Mouse (Mus musculus) ZHBTc4 (cell line): Measurements from ENCODE around the gene Tuba1b.
A peak's percentile ranks its signal among the peaks of the same experiment; 100 is the strongest.
"Not testable (repeated sequence)": the region's sequence is repeated elsewhere in the genome, so short reads cannot be mapped to it uniquely, and the experiment has no call there.

Experiments
- DNase-seq: peaks from one replicate; pipeline ENCODE4 v3.0.0-alpha.2; 2011; ENCODE audit warnings: low read depth, low spot score

Tuba1b gene

DNA sequence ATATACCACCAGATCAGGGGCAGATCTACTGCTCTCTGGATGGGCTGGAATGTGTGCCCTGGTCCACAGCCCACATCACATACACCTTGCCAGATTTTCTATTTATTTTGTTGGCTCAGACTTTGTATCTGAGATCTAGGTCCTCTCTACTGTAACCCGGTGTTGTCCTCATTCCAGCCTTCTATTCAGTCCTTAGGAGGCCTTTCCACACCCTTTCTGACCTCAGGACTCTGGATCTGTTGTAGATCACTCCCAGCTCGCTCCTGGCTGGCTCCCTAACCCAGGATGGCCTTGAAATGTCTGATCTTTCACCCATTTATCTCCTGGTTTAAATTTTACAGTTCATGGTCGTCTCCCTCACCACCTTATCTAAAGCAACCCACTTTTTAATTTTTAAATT lies 9.7 kb downstream of the Tuba1b start:
- no peak for DNase-seq

DNA sequence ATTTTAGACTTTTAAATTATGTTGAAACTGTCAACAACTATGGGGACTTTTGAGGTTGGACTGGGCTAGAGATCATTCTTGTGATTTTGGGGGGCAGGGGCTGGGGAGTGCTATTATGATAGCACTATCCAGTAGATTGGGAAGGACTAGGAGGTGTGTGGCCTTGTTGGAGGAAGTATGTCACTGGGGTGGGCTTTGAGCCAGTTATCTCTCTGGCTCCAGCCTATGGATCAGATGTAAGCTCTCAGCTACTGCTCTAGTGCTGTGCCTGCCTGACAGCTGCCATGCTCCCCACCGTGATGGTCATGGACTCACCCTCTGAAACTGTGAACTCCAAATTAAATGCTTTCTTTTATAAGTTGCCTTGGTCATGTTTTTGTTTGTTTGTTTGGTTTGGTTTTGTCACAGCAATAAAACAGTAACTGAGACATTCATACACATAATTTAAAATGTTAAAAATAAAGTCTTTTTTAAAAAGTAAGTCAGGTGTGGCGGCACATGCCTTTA lies 11.3 kb downstream of the Tuba1b start:
- no peak for DNase-seq

DNA sequence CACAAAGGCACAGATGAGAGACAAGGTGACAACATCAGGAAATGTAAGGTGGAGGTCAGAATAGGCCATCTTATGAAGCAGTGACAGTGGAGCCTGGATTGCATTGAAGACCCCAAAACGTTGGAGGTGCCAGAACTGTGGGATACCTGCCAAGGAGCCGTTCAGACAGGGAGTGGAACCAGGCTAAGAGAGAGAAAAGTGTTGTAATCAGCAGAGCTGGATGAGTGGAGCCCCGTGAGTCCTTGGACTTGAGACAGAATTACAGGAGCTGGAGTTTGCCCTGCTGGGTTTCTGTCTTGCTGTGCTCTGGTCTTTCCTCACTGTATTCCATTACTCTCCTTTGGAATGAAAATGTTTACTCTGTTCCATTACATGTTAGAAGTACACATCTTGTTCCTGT lies 11.8 kb downstream of the Tuba1b start:
- no peak for DNase-seq

DNA sequence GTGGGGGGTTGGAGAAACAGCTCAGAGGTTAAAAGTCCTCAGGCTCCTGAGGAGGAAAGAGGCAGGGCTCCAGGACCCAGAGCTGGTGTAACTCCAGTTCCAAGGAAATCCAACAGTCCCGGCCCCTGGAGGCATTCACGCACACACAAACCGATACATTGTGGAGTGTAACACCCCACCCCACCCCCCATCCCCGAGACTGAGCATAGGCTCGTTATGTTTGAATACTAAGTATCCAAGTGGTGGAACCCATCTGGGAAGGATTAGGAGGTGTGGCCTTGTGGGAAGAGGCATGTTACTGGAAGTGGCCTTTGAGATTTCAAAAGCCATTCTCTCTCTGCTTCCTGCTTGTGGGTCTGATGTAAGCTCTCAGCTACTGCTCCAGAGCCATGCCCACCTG lies 12.9 kb downstream of the Tuba1b start:
- DNase-seq, result peak; percentile 61

DNA sequence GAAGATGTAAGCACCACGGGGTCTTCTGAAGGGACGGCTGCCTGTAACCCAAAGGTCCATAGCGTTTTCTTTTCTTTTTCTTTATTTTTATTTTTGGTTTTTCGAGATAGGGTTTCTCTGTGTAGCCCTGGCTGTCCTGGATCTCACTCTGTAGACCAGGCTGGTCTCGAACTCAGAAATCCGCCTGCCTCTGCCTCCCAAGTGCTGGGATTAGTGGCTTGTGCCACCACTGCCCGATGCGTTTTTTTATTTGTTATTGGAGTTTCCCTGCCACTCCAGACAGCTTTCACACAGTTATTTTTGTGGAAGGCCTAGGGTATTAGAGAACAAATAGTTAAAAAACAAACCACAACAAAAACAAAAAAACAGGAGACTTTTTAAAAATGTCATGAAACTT lies 15.9 kb downstream of the Tuba1b start:
- not testable (repeated sequence) for DNase-seq

- peak; percentile 99 for DNase-seq
Observed at GRCm38 (mm10) chr15:98917538-98918498, 16.5 kb downstream of the Tuba1b start, which contains the start of gene Lmbr1l. Gene Lmbr1l (minus strand): TSS chr15:98918231.

- DNase-seq, result peak; percentile 51
Observed at GRCm38 (mm10) chr15:98917091-98917490, 17.3 kb downstream of the Tuba1b start.

- DNase-seq, result no peak
Observed at GRCm38 (mm10) chr15:98916016-98916415, 18.3 kb downstream of the Tuba1b start.

- no peak for DNase-seq
Observed at GRCm38 (mm10) chr15:98914903-98915302, 19.5 kb downstream of the Tuba1b start.

- DNase-seq, result peak; percentile 86
Observed at GRCm38 (mm10) chr15:98904692-98905091, 29.7 kb downstream of the Tuba1b start.

GRCm38 (mm10) chr15:98902600-98902999 lies 31.8 kb downstream of the Tuba1b start:
- no peak for DNase-seq

DNA sequence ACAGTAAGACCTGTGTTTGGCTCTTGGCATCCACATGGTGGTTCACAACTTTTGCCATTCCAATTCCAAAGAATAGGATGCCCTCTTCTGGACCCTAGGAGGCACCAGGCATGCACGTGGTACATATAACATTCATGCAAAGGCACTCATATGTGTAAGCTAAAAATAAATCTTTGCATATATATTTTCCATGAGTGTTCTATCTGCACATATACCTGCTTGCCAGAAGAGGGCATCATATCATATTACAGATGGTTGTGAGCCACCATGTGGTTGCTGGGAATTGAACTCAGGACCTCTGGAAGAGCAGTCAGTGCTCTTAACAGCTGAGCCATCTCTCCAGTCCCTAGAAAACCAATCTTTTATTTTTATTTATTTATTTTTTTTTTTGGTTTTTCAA lies 32.8 kb downstream of the Tuba1b start:
- DNase-seq, result no peak

- DNase-seq, result peak; percentile 70
Observed at GRCm38 (mm10) chr15:98897928-98898800, 36.2 kb downstream of the Tuba1b start, which contains the start of gene Dhh. Gene Dhh (minus strand): TSS chr15:98898540.

DNA sequence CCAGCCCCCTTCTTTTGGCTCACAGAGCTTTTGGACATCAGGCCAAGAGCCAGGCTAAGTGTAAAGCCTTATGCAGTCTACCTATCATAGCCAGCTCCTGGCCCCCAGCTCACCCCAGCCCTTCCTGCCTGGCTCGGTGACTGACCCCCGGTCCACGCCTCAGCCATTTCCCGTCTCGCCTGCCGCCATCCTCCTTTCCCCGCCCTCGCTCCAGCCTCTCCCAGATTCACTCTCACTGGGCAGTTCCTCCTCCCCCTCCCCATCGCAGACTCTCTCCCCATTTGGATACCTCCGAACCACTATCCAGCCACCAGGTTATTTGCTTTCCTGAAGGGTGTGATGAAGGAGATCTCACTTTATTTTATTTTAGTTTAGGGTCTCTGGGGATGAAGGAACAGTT lies 36.9 kb downstream of the Tuba1b start:
- DNase-seq, result peak; percentile 43

DNA sequence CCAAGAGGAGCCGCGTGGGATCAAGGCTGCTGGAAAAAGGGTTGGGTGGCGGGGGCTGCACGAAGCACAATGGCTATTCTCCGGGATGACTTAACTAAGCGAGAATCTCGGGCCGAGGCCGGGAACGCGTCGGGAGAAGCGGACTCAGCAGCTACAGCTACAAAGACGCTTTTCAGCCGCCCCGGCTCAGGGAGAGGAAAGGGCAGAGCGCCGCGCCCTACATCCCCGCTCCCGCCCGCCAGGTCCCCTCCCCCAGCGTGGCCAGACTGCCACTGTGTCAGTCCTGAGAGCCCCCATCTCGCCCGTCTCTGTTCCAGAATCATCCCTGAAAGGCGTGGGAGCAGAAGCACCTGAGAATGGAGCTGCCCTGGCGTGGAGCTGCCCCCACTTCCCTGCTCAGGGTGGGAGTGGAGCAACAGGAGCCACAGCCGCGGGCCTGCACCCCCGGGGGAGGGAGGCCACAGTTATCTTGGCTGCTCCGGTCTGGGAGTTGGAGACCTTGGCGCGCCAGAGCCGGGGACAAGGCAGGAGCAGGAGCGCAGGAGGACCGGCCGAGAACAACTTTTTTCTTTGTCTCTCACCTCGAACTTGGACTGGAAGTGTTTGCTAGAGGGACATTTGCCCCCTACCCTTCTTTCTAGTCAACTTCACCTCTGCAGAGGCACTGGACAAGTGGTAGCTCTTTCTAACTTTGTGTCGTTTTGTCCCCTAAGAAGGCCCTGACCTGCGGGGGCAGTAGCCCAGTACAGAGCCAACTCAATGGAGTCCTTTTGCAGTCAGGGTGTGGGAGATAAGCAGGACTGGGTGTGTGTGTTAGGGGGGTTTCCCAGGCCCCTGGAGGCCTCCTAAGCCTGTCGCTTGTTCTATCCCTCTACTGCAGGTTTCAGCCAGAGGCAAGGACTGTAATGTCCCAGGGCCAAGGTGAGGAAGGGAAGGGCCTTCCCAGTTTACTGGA lies 38.5 kb downstream of the Tuba1b start:
- peak; percentile 81 for DNase-seq

DNA sequence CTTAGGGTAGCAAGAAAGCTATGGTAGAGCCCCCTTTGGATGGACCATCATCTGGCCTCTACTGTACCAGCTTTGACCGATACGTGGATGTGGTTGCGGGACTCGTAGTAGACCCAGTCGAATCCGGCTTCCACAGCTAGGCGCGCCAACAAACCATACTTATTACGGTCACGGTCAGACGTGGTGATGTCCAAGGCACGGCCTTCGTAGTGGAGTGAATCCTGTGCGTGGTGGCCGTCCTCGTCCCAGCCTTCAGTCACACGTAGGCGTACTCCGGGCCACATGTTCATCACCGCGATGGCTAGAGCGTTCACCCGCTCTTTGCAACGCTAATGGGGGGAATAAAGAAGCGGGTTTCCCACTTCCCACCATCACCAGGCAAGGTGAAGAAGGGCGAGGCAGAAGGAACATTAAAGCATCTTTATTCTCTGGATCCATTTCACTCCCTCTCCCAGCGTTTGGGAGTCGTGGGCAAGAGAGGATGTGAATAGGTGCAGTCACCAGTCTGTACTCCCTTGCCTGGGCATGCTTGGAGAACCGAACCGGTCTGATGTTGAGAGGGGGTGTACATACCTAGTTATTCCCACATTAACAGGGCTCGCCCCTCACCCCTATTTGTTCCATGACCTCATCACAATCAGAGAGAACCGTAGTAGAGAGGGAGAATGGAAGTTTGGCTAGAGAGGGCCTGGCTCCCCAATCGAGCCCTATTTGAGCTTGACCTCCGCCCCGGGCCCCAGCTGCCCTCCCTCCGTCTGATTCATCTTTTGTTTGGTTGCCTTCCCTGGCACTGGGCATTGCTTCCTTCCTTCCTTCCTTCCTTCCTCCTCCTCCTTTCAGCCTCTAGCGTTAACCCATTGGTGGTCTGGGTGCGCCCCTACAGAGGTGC lies 39.4 kb downstream of the Tuba1b start:
- DNase-seq, result peak; percentile 47

DNA sequence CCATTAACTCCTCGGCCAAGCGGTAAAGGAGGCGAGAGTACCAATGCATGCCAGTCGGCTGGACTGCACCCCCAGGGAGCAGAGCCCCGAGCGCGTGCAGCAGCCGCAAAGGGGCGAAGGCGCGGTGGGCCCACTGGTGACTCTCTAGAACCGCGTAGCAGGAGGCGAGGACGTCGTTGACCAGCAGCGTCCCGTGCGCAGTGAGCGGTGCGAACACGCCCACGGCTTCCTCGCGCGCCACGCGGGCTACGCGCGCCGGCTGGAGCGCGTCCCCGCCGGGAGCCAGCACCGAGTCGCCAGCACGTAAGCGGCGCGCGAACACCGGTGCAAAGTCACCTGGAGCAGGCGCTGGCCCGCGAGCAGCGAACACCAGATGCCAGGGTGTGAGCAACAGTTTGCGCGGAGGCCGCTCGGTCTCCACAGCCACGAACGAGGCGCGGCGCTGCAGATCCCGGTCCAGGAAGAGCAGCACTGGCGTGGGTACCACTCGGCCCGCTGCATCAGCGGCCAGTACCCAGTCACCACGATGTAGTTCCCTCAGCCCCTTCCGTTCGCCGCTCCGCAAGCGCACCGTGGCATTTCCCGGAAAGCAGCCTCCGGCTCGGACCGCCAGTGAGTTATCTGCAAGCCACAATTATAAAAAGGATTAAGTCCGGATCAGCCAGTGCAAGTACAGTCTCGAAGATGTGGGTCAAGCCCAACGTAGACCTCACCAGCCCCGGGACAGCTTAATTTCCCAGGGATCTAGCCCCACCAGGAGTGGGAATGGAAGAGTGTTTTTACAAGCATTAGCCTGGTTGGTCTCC lies 40.2 kb downstream of the Tuba1b start, which contains the start of gene Rhebl1:
TSS of gene Rhebl1 (minus strand) at position 601 of the 806 bp plus-strand sequence.
- peak; percentile 47 for DNase-seq

DNA sequence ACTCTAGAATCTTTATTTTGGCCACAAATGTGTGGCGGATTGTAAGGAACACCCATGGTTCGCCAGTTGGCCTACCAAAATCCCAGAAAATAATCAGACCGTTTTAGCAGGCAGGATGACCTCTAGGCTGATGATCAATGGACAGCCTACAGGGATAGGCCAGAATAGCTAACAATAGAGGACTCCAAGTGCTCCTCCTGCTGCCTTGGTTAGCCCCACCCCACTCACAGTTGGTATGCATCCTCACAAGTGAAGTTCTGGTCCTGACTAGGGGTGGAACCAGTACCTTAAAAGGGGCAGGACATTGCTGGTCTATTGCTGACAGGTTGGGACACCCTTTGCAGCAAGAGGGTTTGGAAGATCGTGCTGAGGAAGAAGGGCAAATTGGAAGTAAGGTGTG lies 41.3 kb downstream of the Tuba1b start:
- DNase-seq, result peak; percentile 67
